Mouse (Mus musculus) megakaryocyte, embryonic 14.5 days (primary cell): ENCODE data around the gene Itch.

Experiments
- FLI1 ChIP-seq: IDR thresholded peaks from 2 replicates; pipeline ENCODE4 v1.6.1; 2012; ENCODE audit warnings: low read length, inconsistent platforms, mixed read lengths
- GATA1 ChIP-seq: IDR thresholded peaks from 3 replicates; pipeline ENCODE4 v1.6.1; 2012; ENCODE audit warnings: mixed read lengths, low read length, inconsistent platforms, borderline replicate concordance

DNA sequence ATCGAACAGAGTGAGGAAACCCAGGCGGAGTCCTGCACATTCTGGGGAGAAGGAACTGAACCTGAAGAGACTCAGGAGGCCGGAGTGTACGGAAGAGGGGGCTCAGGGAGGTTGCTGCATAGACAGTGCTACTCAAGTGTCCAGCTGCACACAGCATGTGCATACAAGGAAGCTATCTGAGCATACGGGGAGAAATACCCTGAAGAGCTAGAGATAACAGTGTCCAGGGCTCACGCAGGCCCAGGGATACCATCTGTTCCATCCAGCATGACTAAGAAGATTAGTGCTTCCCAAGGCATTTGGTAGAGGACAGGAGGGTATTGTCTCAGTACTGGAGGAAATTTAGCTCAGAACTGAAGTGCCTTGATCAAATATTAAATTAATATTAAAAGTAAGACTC is 29.7 kb upstream of the Itch start:
- no peak for TF ChIP-seq FLI1
- TF ChIP-seq GATA1, result no peak
